Mouse (Mus musculus) ES-E14 (cell line): ENCODE results near the gene Galnt2. TPM values are rescaled to one million over a fixed set of nuclear protein-coding genes. Genes with fewer than 3 reads are reported as not detected.

ENCODE experiments used
- DNase-seq: peaks from one replicate; pipeline ENCODE4 v3.0.0-alpha.2; 2013; ENCODE audit warnings: low read depth, low spot score
- H3K27ac ChIP-seq: 2 replicates; pipeline ENCODE4 v1.5.1; 2012; ENCODE audit warnings: low read depth, mild to moderate bottlenecking, low read length, moderate library complexity, mixed read lengths; ENCODE audit not compliant: poor library complexity, insufficient read depth, severe bottlenecking
- H3K36me3 ChIP-seq: 2 replicates; pipeline ENCODE4 v1.6.1; 2012; ENCODE audit warnings: mild to moderate bottlenecking, low read length, moderate library complexity, mixed read lengths; ENCODE audit not compliant: control insufficient read depth, poor library complexity, insufficient read depth, severe bottlenecking
- H3K4me1 ChIP-seq, 2 experiments: fragments of 150-350 bp in 1 of 2; sonication (generic) in 1 of 2; 2 replicates each; pipeline ENCODE4 v1.6.1; 2012; ENCODE audit warnings: low read length in 2 of 2, mild to moderate bottlenecking in 1 of 2, mixed read lengths in 1 of 2; ENCODE audit not compliant: control insufficient read depth in 2 of 2, insufficient read depth in 2 of 2, poor library complexity in 1 of 2
- H3K4me3 ChIP-seq, 2 experiments: fragments of 150-350 bp in 1 of 2; sonication (generic) in 1 of 2; 2 replicates each; pipeline ENCODE4 v1.5.1; 2012; ENCODE audit warnings: low read length in 2 of 2, low read depth in 1 of 2, mild to moderate bottlenecking in 1 of 2, mixed read lengths in 1 of 2; ENCODE audit not compliant: insufficient read depth in 1 of 2, poor library complexity in 1 of 2, severe bottlenecking in 1 of 2
- H3K9ac ChIP-seq: 2 replicates; pipeline ENCODE4 v1.6.1; 2012; ENCODE audit warnings: low read depth, mild to moderate bottlenecking, low read length, mixed read lengths; ENCODE audit not compliant: poor library complexity, insufficient read depth, severe bottlenecking
- H3K9me3 ChIP-seq: fragments of 150-350 bp; sonication (generic); 2 replicates; pipeline ENCODE4 v1.6.1; 2012; ENCODE audit warnings: low read depth, mild to moderate bottlenecking, low read length; ENCODE audit not compliant: control insufficient read depth, insufficient read depth
- CHD2 ChIP-seq: IDR thresholded peaks from 2 replicates; pipeline ENCODE4 v1.6.1; 2014; ENCODE audit warnings: mild to moderate bottlenecking, low read depth, low read length, inconsistent platforms
- HCFC1 ChIP-seq: IDR thresholded peaks from 2 replicates; pipeline ENCODE4 v1.6.1; 2012; ENCODE audit warnings: low read length, inconsistent platforms, borderline replicate concordance; ENCODE audit not compliant: insufficient read depth
- MAFK ChIP-seq: IDR thresholded peaks from 2 replicates; pipeline ENCODE4 v1.6.1; 2014; ENCODE audit warnings: mild to moderate bottlenecking, low read depth, low read length, inconsistent platforms; ENCODE audit not compliant: insufficient read depth
- ZC3H11A ChIP-seq: IDR thresholded peaks from 2 replicates; pipeline ENCODE4 v1.6.1; 2012; ENCODE audit warnings: low read depth, mild to moderate bottlenecking, inconsistent platforms, low read length, borderline replicate concordance
- ZNF384 ChIP-seq: IDR thresholded peaks from 2 replicates; pipeline ENCODE4 v1.6.1; 2012; ENCODE audit warnings: low read depth, low read length, inconsistent platforms
- in situ Hi-C, 2 experiments: fragments of 600-800 bp; cut with MboI; formaldehyde crosslinking; loops; one replicate each; pipeline ENCODE4 v1.15.1; 2025; ENCODE audit warnings: low sequenced_read_pairs in 2 of 2, inconsistent platforms in 1 of 2; ENCODE audit not compliant: unreplicated experiment in 2 of 2
- total RNA-seq: library from RNA; depleted of rRNA; stranded (reverse); fragments of 300-350 nt; gene quantifications from 2 replicates; pipeline ENCODE4 v1.2.3, GENCODE M21; 2012

The Galnt2 gene
- total RNA-seq, 1 experiment: 45.6 TPM

GRCm38 (mm10) chr8:124271518-124271917, 40.3 kb downstream of the Galnt2 start:
- no peak for TF ChIP-seq MAFK
- TF ChIP-seq ZC3H11A: no peak
- TF ChIP-seq HCFC1: no peak
- TF ChIP-seq CHD2: no peak
- TF ChIP-seq ZNF384: no peak
- Histone ChIP-seq H3K36me3 (peaks cover 3% of the 10 kb centered on the region; the same call in 1 of the 2 replicates), H3K9me3 (no peaks in the 10 kb centered on the region), H3K9ac (no peak overlapping the region), H3K4me3 (no peak overlapping the region), H3K4me1 (peaks cover 9 to 23% of the 10 kb centered on the region in 2 experiments; a peak in 3 of 4 replicates), H3K27ac (no peak overlapping the region)
- in situ Hi-C loops: no loop called here
- DNase-seq: no peak

GRCm38 (mm10) chr8:124272792-124273191, 41.6 kb downstream of the Galnt2 start:
- no peaks in the 10 kb centered on the region for H3K9me3 ChIP-seq
- peaks cover 3% of the 10 kb centered on the region; the same call in 1 of the 2 replicates for H3K36me3 ChIP-seq
- H3K27ac ChIP-seq: no peak overlapping the region
- no peak overlapping the region for H3K9ac ChIP-seq
- no peak overlapping the region for H3K4me3 ChIP-seq
- in situ Hi-C loops: no loop called here
- TF ChIP-seq ZNF384 (no peak), CHD2 (no peak), HCFC1 (no peak), ZC3H11A (no peak), MAFK (no peak)
- H3K4me1 ChIP-seq: peaks cover 9 to 23% of the 10 kb centered on the region in 2 experiments; a peak in 3 of 4 replicates
- no peak for DNase-seq

- TF ChIP-seq ZNF384 (no peak), CHD2 (no peak), MAFK (no peak), ZC3H11A (no peak), HCFC1 (no peak)
- peak; percentile 51 for DNase-seq
- H3K4me3 ChIP-seq: no peak overlapping the region
- H3K27ac ChIP-seq: no peak overlapping the region
- in situ Hi-C loops: no loop called here
- H3K4me1 ChIP-seq: peaks cover 9 to 23% of the 10 kb centered on the region in 2 experiments; a peak in 3 of 4 replicates
- no peak overlapping the region for H3K9ac ChIP-seq
- H3K9me3 ChIP-seq: no peaks in the 10 kb centered on the region
- peaks cover 3% of the 10 kb centered on the region; the same call in 1 of the 2 replicates for H3K36me3 ChIP-seq
Measured at GRCm38 (mm10) chr8:124273606-124274218, 42.5 kb downstream of the Galnt2 start.

- Histone ChIP-seq H3K9ac (no peak overlapping the region), H3K9me3 (no peaks in the 10 kb centered on the region), H3K27ac (no peak overlapping the region), H3K4me3 (no peak overlapping the region), H3K4me1 (peaks cover 9 to 23% of the 10 kb centered on the region in 2 experiments; a peak in 3 of 4 replicates), H3K36me3 (peaks cover 3% of the 10 kb centered on the region; the same call in 1 of the 2 replicates)
- in situ Hi-C loops: no loop called here
- TF ChIP-seq MAFK: no peak
- no peak for TF ChIP-seq ZC3H11A
- no peak for TF ChIP-seq ZNF384
- TF ChIP-seq HCFC1: no peak
- no peak for TF ChIP-seq CHD2
- no peak for DNase-seq
Measured at GRCm38 (mm10) chr8:124274441-124275120, 43.4 kb downstream of the Galnt2 start.
